Mouse (Mus musculus): ENCODE measurements around the gene Dap.

DNA sequence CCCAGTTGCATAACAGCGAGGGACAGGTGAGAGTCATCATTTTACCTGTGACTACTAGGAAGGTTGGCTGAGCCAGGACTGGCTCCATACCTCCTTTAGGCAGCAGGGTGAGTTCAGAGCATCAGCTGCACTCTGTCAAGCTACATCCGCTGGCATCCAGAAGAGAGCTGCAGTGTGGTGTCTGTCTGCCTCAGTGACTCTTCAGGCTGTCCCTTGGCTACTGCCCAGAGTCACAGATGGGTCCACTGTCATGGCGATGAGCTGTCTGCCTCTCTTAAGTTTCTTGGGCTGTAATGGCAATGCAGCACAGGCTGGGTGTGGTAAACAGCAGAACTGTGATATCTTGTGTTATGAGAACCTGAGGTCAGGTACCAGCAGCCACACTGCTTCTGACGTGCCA is 16.1 kb downstream of the Dap start:
- TF ChIP-seq CTCF (IDR thresholded peaks at IDR 0.05; ENCODE audit: low read depth, low read length) (no peak), POLR2A (IDR thresholded peaks at IDR 0.05; ENCODE audit: borderline replicate concordance, low read depth, low read length) (no peak)
